Mouse (Mus musculus) ES-E14 (cell line): Measurements from ENCODE around the gene Myo5a.

Experiments used
- CHD2 ChIP-seq: IDR thresholded peaks from 2 replicates; pipeline ENCODE4 v1.6.1; 2014; ENCODE audit warnings: mild to moderate bottlenecking, low read depth, low read length, inconsistent platforms
- ZC3H11A ChIP-seq: IDR thresholded peaks from 2 replicates; pipeline ENCODE4 v1.6.1; 2012; ENCODE audit warnings: low read depth, mild to moderate bottlenecking, inconsistent platforms, low read length, borderline replicate concordance

DNA sequence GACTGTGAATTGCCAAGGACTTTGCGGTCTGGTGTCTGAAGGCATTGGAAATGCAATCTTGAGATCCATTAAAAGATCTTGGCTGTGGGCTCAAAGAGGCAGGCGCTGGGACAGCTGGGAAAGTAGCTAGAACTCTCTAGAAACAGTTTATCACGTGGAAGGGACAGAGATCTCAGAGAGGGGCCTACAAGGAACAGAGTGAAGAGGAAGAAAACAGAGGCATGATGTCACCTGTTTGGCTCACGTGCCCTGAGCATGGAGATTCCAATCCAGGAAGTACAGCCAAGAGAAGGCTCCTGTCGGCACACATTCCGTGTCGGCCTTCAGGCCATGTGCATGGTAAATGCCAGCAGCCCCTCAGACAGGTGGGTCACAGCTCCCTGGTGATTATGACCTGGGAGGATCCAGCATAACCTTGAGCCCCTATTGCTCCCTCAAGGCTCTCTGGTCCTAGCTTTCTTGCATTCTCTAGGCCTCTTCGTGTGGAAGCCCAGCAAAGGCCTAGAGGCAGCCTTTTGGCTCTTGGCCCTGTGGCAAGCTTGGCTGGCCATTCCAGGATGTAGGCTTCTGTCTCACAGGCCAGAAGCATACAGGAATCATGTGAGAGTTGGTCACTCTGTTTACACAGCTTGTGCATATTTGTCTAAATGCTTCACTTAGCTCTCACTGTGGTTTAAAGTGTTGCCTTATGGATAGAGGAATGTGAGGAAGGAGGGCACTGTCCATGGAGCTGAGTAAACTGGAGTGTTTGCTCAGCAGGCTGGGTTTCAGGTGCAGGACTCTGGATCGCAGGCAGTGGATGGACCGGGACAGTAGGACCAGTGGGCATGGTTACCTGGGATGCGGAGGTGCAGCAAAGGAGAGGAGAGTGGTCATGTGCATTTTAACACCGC, 165.8 kb downstream of the Myo5a start:
- TF ChIP-seq CHD2 (no peak), ZC3H11A (no peak)
